Mouse (Mus musculus): ENCODE data around the gene Mrps12. TPM values are rescaled to one million over a fixed set of nuclear protein-coding genes. Genes with fewer than 3 reads are reported as not detected.

Gene Mrps12
- polyA plus RNA-seq (2012; rRNA removed) = 99.3 and 121 TPM in 2 replicates

DNA sequence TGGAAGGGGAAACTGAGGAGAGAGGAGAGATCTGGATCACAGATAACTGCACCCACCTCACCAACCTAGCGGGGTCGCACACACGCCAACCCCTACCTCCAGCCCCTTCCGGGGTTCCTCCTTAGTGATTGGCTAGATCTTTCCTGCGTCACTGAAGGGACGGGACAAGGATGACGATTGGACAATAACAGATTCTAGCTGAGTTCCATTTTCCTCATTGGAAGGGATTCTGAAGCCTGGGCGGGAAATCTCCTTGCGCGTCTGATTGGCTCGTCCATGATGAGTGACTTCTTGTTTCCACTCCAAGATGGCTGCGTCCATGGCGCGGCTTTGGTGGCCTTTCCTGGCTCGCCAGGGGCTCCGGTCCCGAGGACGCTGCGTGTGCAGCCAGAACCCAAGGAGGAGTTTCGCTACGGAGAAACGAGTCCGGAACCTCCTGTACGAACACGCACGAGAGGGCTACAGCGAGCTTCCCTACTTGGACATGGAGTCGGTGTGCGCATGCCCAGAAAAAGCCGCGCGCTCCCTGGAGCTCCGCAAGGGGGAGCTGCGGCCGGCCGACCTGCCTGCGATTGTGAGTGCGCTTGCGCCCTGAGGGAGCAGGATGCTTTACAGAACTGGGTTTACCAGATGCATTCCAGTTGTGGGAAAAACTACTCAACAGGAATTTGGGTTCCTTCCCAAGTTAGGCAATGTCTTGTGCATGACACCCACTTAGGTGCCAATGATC is at the start of gene Mrps12, which contains the start of gene Sars2:
Gene Mrps12 (minus strand): TSS at position 112 of the 730 bp plus-strand sequence.
Gene Sars2 (plus strand): TSS at position 284 of the 730 bp plus-strand sequence.

DNA sequence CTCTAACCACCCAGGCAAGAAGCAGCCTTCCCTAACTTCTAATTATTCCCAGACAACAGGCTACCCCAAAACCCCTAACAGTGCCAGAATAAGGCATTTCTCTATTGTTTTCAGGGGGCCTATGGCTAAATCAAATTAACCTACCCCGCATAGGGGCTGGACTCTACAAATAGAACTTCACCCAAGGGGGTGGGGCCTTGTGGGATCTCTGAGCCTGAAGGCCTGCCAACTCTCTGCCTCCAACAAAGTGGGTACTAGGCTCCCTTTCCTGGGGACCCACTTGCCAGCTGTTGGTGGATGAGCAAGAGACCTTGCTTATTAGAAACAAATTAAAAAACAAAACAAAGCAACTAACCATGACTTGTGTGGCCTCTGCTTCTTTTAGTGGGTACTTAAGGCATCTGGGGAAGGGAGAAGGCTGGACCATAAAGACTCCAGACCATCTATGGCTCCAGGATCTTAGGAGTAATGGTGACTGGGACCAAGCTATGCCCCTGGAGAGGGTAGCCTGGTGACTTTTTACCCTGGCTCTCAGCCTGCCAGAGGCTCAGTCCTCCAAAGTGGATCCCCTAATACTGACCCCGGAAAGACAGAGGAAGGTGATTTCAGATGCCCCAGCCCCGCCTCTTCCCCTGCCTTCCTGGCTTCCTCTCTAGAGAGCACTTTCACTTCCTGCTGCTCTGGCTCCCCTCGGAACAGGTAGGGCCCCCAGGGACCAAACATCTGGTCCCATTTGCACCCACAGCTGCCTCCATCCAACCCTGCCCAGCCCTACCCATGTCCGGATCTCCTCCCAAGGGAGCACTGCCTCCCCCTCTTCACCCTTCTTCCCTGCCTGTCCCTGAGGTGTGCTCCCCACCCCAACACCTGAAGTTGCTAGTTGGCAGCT is 46.9 kb upstream of the Mrps12 start, which contains the start of gene Rinl:
Gene Rinl (plus strand): TSS at position 663 of the 889 bp plus-strand sequence.

DNA sequence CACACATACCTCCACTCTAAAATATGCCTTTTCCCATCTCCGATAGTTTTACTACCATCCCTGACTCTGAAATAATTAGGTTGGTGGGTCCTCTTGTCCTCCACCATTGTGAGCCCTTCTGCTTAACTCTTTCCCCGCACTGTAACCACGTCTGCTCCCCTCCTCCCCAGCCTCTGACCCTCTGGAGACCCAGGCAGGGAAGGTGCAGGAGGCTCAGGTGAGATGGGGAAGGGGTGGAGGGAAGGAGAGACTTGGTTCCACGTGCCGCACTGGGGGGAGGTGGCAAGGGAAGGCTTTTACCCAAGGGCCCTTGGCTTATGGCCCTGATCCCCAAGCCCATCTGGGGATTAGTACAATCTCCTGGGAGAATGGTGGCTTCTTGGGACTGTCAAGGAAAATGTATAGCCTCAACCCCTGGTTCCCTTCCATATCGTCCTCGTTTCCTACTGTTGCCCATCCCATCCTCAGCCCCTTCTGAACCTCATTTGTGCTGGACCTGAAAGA is 25.9 kb upstream of the Mrps12 start, which contains the start of gene Nfkbib:
Gene Nfkbib (minus strand): TSS at position 51 of the 504 bp plus-strand sequence.

DNA sequence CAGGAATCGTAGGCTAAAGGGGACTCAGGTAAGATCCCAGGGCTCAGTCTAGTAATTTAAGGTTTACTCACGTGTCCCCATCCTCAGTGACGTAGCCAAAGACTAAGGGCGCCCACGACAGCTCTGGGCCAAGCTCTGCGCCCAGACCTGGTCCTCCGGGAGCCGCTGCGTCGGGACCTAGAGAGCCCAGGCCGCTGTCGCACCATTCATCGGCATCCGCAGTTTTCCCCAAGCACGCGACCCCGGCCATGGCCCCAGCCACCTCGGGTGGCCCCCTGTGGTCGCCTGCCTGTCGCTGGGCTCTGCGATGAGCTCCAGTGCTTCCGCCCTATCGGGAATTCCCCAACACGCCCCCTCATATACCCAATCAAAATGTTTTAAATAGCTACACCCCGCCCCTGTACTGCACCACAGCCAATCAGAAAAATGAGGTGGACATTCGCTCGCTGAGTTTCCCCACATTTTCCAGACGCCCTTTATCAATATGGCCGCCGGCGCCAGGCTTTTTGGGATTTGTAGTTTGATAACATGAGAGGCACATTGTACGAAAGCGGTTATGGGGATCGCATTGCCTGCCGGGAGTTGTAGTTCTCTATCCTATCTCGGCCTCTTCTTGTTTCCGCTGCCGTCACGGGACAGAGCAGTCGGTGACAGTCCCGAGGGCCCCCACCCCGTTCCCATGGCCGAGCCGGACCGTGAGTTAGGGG is 24.7 kb upstream of the Mrps12 start, which contains the start of gene Sirt2:
Gene Sirt2 (plus strand): TSS at position 563 of the 707 bp plus-strand sequence.

DNA sequence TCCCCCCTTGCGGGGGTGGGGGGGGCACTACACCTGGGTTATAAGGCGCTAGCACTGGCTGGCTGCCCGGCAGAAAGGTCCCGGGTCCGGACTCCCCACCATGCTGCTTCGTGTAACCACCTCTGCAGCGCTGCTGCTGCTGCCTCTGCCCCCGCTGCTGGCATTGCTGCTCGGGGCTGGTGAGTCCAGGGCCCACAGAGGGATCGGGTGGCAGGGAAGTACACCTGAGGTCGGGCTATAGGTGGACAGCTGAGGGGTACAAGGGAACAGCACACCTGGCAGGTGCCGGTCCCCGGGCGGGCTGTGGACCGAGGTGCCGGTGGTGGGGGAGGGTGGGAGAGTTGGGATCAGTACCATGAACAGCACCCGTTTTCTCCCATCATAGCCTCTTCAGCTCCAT is 14.5 kb upstream of the Mrps12 start, which contains the start of gene Ccer2:
Gene Ccer2 (plus strand): TSS at position 96 of the 400 bp plus-strand sequence.

DNA sequence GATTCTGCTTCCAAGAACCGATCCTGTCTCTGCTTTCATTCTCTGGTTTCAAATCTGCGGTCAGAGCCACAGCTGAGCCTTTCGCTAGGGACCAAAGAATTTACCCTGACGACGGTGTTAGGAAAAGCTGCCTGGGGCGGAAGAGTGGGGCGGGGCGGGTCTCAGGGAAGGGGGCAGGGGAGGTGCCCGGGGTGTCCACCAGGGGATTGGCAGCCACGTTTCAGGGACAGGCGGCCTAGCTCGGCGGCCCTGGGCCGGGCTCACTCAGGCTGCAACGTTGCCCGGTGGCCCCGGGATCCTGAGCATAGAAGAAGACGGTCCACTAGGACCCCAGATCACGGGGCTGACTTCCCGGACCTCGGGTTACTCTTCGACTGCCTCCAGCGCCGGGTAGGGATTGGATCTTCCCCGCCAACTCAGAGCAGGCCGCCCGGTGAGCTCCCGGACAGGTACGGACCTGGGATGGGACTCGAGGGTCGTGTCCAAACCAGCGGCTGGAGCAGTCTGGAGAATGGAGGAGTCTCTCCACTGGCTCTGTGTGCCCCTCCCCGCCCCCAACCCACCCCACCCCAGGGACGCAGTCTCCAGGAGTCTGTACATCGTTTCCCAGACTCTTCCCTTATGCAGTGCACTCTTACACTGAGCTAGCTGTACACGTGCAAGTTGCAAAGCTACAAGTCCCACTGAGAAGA is 24.9 kb downstream of the Mrps12 start, which contains the start of gene Fbxo17:
Gene Fbxo17 (plus strand): TSS at position 215 of the 692 bp plus-strand sequence.

DNA sequence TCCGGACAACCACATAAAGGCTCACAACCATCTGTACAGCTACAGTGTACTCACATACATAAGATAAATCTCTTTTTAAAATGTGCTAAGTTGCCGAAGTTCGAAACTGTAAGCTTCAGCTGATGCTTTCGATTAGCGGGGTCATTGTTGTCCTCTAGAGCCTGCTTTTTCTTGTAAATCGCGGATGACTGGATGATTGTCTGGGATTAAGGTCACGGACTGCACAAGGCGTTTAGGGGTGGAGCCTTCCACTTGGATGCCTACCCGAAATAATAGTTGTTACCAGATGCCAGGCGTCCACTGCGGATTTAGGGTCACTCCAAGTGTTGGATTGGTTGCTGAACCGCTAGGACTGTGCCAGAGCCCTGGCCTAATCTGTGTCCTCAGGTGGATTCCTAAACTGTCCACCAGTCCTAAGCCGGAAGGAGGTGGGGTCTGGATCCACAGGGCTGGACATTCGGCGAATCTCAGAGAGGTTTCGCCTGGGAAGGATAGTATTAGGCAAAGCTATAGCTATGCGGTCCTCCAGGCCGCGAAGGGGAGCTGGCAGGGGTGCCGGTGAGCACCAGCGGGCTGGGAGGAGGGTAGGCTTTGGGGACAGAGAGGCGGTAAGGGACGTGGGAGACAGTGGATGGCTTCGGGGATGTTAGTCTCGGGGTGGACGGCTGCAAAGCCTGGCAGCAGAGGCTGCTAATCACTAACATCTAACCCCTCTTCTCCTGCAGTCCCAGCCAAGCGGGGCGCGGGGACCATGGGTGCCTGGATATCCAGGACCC is 48.9 kb downstream of the Mrps12 start, which contains the start of gene Fbxo27:
Gene Fbxo27 (plus strand): TSS at position 305 of the 776 bp plus-strand sequence.

Other genes starting within 250 kb of the Mrps12 start
- gene Ifnl2, start 231.4 kb downstream of the Mrps12 start, polyA plus RNA-seq (2012; rRNA removed) = not detected in 2 replicates
- not detected in 2 replicates for gene Ifnl3, start 219.0 kb downstream of the Mrps12 start, polyA plus RNA-seq (2012; rRNA removed)
- gene Sycn, start 200.9 kb downstream of the Mrps12 start, polyA plus RNA-seq (2012; rRNA removed) = 4,353 and 7,367 TPM in 2 replicates
- 4.8 and 11.5 TPM in 2 replicates for gene Nccrp1, start 194.6 kb downstream of the Mrps12 start, polyA plus RNA-seq (2012; rRNA removed)
- 99.8 and 116 TPM in 2 replicates for gene Samd4b, start 143.7 kb downstream of the Mrps12 start, polyA plus RNA-seq (2012; rRNA removed)
- 106 and 117 TPM in 2 replicates for gene Pak4, start 143.6 kb downstream of the Mrps12 start, polyA plus RNA-seq (2012; rRNA removed)
- not detected in 2 replicates for gene Acp7, start 110.5 kb downstream of the Mrps12 start, polyA plus RNA-seq (2012; rRNA removed)
- 5.7 and 6.3 TPM in 2 replicates for gene Fbxo27, start 49.0 kb downstream of the Mrps12 start, polyA plus RNA-seq (2012; rRNA removed)
- gene Fbxo17, start 25.0 kb downstream of the Mrps12 start, polyA plus RNA-seq (2012; rRNA removed) = 3.8 and 5.6 TPM in 2 replicates
- gene Sars2, start 172 bp upstream of the Mrps12 start, polyA plus RNA-seq (2012; rRNA removed) = 24.4 and 27.2 TPM in 2 replicates
- gene Ccer2, start 14.4 kb upstream of the Mrps12 start, polyA plus RNA-seq (2012; rRNA removed) = 0.10 TPM in 1 of 2 replicates, not detected in the other
- 56.6 and 62.7 TPM in 2 replicates for gene Sirt2, start 24.9 kb upstream of the Mrps12 start, polyA plus RNA-seq (2012; rRNA removed)
- gene Nfkbib, start 25.7 kb upstream of the Mrps12 start, polyA plus RNA-seq (2012; rRNA removed) = 77.5 and 94.6 TPM in 2 replicates
- gene Rinl, start 47.1 kb upstream of the Mrps12 start, polyA plus RNA-seq (2012; rRNA removed) = 2.8 and 3.5 TPM in 2 replicates
- gene Hnrnpl, start 66.7 kb upstream of the Mrps12 start, polyA plus RNA-seq (2012; rRNA removed) = 164 and 188 TPM in 2 replicates
- gene Ech1, start 83.4 kb upstream of the Mrps12 start, polyA plus RNA-seq (2012; rRNA removed) = 328 and 330 TPM in 2 replicates
- gene Lgals4, start 92.0 kb upstream of the Mrps12 start, polyA plus RNA-seq (2012; rRNA removed) = 3,828 and 4,206 TPM in 2 replicates
- gene Lgals7, start 122.0 kb upstream of the Mrps12 start, polyA plus RNA-seq (2012; rRNA removed) = 0.43 and 1.5 TPM in 2 replicates
- 0.58 and 0.71 TPM in 2 replicates for gene Capn12, start 139.6 kb upstream of the Mrps12 start, polyA plus RNA-seq (2012; rRNA removed)
- 736 and 739 TPM in 2 replicates for gene Actn4, start 220.5 kb upstream of the Mrps12 start, polyA plus RNA-seq (2012; rRNA removed)
- gene Eif3k, start 240.0 kb upstream of the Mrps12 start, polyA plus RNA-seq (2012; rRNA removed) = 191 and 246 TPM in 2 replicates
- gene Map4k1, start 240.2 kb upstream of the Mrps12 start, polyA plus RNA-seq (2012; rRNA removed) = 8.9 and 10.3 TPM in 2 replicates

Measured in colon, adult 2 months (tissue).